Mouse (Mus musculus) erythroblast, embryonic 14.5 days (primary cell): ENCODE measurements around the gene Drd5. TPM values are rescaled to one million over a fixed set of nuclear protein-coding genes. Genes with fewer than 3 reads are reported as not detected.

Source experiments
- H3K27me3 ChIP-seq: 2 replicates; pipeline ENCODE4 v1.6.1; 2012; ENCODE audit warnings: inconsistent platforms; ENCODE audit not compliant: control insufficient read depth
- H3K36me3 ChIP-seq: 2 replicates; pipeline ENCODE4 v1.6.1; 2012; ENCODE audit warnings: mild to moderate bottlenecking, inconsistent platforms; ENCODE audit not compliant: control insufficient read depth
- H3K4me1 ChIP-seq: 2 replicates; pipeline ENCODE4 v1.6.1; 2012; ENCODE audit warnings: inconsistent platforms; ENCODE audit not compliant: control insufficient read depth
- H3K4me3 ChIP-seq: replicated peaks from 2 replicates; pipeline ENCODE3; 2012; ENCODE audit warnings: moderate library complexity, mild to moderate bottlenecking, inconsistent platforms
- H3K9me3 ChIP-seq: 2 replicates; pipeline ENCODE4 v1.6.1; 2012; ENCODE audit warnings: low read length, inconsistent platforms, mixed read lengths; ENCODE audit not compliant: control insufficient read depth
- GATA1 ChIP-seq: IDR thresholded peaks from 2 replicates; pipeline ENCODE4 v1.6.1; 2012; ENCODE audit warnings: low read length, inconsistent platforms, mixed read lengths
- TAL1 ChIP-seq: IDR thresholded peaks from 3 replicates; pipeline ENCODE4 v1.6.1; 2012; ENCODE audit warnings: low read length, inconsistent platforms, mixed read lengths
- polyA plus RNA-seq: library from polyadenylated mRNA; stranded (reverse); fragments of >175 nt; gene quantifications from 2 replicates; pipeline ENCODE4 v1.2.3, GENCODE M21; 2012

Gene Drd5
- polyA plus RNA-seq, 1 experiment, result not detected

DNA sequence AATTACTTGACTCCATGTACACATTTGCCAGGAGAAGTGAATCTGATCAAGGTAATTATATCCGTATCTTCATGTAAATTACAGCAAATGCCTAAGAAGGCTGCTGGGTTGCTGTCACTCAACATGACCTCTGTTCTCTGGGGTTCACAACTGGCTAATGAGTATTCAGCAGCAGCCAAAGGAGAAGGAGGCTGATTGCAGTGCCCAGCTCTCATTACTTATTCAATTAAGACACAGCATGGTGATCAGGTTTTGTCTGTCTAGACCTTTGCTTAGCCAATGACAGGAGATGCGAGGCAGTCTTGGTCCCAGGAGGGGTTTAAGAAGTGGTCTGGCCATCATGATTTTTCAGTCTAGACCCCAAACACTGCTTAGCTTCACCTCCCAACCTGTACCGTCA lies 23.9 kb downstream of the Drd5 start:
- H3K36me3 ChIP-seq, result no peaks in the 10 kb centered on the region
- H3K4me1 ChIP-seq, result no peaks in the 10 kb centered on the region
- H3K9me3 ChIP-seq, result no peaks in the 10 kb centered on the region
- H3K27me3 ChIP-seq, result no peaks in the 10 kb centered on the region
- TF ChIP-seq TAL1, result no peak
- TF ChIP-seq GATA1, result no peak
- no peak overlapping the region for H3K4me3 ChIP-seq

DNA sequence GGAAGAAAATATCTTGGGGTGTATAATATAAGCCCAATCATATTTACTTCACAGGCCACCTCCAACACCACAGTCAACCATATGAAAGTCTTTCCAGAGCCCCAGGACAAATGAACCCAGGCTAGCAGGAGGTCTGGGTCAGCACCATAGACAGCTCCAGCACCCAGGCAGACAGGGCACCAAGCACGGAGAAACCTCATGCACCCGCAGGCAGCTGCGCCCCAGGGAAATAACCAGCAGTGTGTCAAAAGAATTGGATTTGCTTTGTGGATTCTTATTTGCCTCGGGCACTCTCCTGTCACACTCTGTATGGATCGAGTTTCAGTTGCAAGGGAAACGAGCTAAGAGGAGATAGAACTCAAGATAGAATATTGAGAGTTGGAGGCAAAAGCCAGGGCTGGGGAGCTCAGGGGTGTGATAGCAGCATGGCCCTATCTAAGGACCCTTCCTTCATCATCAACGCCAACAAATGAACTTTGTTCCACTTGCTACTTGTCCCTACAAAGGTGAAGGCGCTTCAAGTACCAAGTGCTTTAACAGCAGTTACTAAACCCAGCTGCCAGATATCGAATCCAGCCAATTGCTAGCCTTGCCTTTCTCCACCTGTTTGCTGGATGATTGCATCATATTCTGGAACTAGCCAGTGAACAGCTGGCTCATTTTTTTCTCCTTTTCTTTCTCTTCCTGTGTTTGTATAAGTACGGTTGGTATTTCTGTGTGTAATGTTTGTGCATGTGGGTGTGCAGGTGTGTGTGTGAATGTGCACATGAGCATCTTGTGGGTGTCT lies 27.7 kb downstream of the Drd5 start:
- TF ChIP-seq TAL1, result no peak
- no peak for TF ChIP-seq GATA1
- no peak overlapping the region for H3K4me3 ChIP-seq
- no peaks in the 10 kb centered on the region for H3K27me3 ChIP-seq
- H3K4me1 ChIP-seq, result no peaks in the 10 kb centered on the region
- no peaks in the 10 kb centered on the region for H3K9me3 ChIP-seq
- H3K36me3 ChIP-seq, result no peaks in the 10 kb centered on the region

DNA sequence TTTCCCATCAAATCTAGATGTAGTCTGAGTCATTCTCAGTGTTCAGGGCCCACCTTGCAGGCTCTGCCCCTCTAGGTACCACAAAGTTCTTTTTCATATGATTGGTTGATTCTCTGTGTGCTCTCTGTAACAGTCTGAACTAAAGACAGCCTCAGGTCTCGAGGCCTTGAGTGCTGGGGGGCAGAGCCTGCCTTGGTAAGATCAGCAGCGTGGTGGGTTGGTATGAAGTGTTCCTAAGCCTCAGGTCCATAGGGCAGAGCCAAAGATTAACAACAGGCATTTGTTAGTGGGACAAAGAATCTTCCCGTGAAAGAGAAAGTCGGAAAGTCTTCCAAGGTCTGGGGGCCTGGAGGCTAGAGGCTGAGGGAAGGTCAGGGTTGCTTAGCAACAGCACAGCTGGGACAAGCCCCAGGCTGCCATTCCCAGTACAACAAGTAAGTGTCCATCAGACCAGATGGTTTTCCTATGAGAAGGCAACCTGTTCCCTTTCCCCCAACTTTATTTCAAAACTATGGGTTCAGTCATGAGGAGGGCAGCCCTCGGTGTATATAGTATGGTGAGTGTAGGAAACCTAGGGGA lies 31.3 kb downstream of the Drd5 start:
- Histone ChIP-seq H3K36me3 (no peaks in the 10 kb centered on the region), H3K4me3 (no peak overlapping the region), H3K27me3 (no peaks in the 10 kb centered on the region), H3K4me1 (no peaks in the 10 kb centered on the region), H3K9me3 (no peaks in the 10 kb centered on the region)
- TF ChIP-seq GATA1 (no peak), TAL1 (no peak)

DNA sequence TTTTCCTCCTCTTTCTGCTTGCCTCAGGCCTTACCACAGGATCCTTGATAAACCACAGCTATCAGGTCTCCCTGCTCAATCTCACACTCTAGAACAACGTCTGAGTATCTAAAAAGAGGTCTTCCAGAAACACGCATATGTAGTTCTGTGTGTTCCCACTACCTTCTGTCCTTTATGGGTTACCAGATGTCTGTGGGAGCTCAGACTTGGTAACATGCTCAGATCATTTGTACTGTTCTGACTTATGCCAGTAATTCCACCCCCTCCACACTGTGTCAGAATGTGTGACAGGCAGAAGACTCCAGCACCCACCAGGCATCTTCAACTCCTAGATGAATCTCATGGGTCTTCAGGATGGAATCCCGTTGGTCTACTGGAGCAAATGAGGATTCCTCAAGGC lies 37.8 kb downstream of the Drd5 start:
- no peaks in the 10 kb centered on the region for H3K9me3 ChIP-seq
- TF ChIP-seq TAL1, result no peak
- no peaks in the 10 kb centered on the region for H3K36me3 ChIP-seq
- no peaks in the 10 kb centered on the region for H3K4me1 ChIP-seq
- no peaks in the 10 kb centered on the region for H3K27me3 ChIP-seq
- no peak overlapping the region for H3K4me3 ChIP-seq

DNA sequence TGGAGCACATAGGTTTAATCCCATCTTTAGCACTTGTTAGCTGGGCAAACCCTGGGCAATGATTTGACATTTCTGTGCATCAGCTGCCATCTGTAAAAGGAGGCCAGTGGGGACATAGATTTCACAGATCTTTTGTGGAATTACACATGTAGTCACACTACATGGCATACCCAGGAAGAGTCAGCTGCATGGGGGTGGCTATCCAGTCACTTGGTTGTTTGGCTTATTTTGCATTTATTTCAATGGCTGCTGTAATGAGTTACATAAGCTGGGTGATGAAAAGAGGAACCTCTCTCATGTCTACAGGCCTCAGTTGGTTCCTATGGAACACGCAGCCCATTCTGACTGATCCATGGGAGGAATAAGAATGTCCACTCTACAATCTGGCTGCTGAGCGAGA lies 40.5 kb downstream of the Drd5 start:
- Histone ChIP-seq H3K9me3 (no peaks in the 10 kb centered on the region), H3K27me3 (no peaks in the 10 kb centered on the region), H3K36me3 (no peaks in the 10 kb centered on the region), H3K4me3 (no peak overlapping the region), H3K4me1 (no peaks in the 10 kb centered on the region)
- no peak for TF ChIP-seq TAL1
- TF ChIP-seq GATA1, result no peak

DNA sequence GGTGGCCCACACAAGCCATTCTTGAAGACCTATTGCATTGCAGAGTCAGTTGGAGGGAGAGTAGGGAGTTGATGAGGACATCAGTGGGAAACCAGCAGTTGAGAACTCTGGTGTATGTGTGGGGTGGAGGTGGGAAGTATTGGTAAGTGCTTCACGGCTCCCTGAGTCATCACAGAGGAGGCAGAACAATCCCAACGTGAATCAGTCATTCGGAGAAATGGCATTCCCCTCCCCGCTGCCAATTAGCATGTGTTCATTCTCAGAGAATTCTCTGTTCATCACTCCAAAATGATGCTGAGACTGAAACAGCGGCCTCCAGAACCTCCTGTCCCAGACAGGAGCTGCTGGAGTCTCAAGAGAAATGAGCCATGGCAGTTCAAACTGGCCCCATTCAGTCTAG lies 45.2 kb downstream of the Drd5 start:
- Histone ChIP-seq H3K4me1 (peaks cover 8% of the 10 kb centered on the region), H3K4me3 (no peak overlapping the region), H3K9me3 (no peaks in the 10 kb centered on the region), H3K36me3 (no peaks in the 10 kb centered on the region), H3K27me3 (no peaks in the 10 kb centered on the region)
- TF ChIP-seq GATA1 (no peak), TAL1 (no peak)

DNA sequence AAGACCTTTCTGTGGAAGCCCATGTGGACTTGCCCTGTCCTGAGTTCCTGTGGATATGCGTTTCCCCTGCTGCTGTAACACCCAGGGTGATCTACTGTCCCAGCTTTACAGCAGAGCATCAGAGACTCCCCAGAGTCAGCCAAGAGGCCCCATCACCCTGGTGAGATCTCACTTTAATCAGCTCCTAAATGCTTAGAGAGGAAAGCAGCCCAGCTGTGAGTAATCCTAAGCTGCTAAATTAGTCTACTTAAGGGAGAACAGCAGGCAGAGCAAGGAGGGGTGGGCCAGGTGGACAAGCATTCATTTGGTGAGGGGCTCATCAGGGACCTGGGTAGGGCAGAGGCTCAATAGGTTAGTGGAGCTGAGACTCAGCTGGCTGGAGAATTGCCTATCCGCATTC lies 46.4 kb downstream of the Drd5 start:
- Histone ChIP-seq H3K4me1 (peaks cover 8% of the 10 kb centered on the region), H3K36me3 (no peaks in the 10 kb centered on the region), H3K4me3 (no peak overlapping the region), H3K9me3 (no peaks in the 10 kb centered on the region), H3K27me3 (no peaks in the 10 kb centered on the region)
- no peak for TF ChIP-seq TAL1
- no peak for TF ChIP-seq GATA1

DNA sequence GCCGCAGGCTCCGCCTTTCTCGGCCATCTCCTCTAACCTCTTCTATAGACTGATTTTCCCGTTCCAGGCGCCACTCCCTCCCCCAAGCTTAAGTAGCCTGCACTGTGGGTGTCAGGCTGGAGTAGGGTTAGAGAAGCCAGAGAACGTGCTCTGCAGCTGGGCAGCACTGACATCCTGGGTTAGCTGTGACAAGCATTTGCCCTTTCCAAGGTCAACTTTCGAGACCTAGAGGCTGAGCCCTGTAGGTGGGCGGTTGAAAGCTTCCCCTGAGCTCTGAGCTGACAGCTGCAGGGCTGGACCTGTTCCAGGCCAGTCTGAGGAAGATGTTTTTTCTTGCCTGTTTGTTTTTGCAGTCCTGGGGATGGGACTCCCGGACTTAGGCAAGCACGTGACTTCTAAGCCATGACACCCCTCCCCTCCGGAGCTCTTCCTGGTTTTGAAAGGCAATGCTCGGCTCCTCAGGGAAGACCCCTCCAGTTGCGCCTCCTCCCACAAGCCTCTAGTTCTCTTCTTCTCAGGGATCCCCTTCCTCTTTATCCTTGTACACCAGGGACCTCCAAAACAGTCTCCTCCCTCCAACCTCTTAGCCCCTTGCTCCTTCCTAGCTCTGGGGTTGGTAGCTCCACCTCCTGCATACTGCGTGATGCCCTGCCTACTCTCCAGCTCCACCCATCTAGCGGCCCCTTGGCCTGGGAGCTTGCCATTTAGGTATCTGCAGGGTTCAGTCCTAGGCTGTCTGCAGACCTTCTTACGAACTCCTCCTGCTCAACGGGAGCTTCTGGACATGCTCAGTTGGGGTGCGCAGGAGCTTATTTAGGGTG lies 47.7 kb downstream of the Drd5 start:
- Histone ChIP-seq H3K4me3 (no peak overlapping the region), H3K4me1 (peaks cover 8% of the 10 kb centered on the region), H3K9me3 (no peaks in the 10 kb centered on the region), H3K36me3 (no peaks in the 10 kb centered on the region), H3K27me3 (no peaks in the 10 kb centered on the region)
- no peak for TF ChIP-seq GATA1
- TF ChIP-seq TAL1, result no peak

DNA sequence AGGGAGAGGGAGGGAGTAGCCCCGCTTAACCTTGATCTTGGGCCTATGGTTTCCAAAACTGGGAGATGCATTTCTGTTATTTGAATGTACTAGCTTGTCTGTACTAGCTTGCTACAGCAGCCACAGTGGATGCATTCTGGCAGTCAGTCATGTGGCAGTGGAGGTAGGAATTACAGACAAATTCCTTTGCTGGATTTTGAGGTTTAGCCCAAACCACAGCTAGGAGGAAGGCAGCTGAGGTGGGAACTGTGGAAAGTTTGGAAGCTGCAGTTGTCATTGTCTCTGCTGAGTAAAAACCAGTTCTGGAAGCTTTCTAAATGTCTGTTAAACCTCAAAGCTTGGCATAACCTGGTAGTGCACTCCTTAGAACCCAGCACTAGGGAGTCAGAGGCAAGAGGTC lies 52.1 kb downstream of the Drd5 start:
- Histone ChIP-seq H3K4me1 (peaks cover 8% of the 10 kb centered on the region), H3K36me3 (no peaks in the 10 kb centered on the region), H3K27me3 (no peaks in the 10 kb centered on the region), H3K4me3 (no peak overlapping the region), H3K9me3 (no peaks in the 10 kb centered on the region)
- TF ChIP-seq TAL1, result no peak
- TF ChIP-seq GATA1, result no peak

Other genes with a start within 250 kb of the Drd5 start
- not detected in 2 replicates for gene Nsg1, start 159.5 kb upstream of the Drd5 start, polyA plus RNA-seq
- 0.25 and 0.38 TPM in 2 replicates for gene Zbtb49, start 98.9 kb upstream of the Drd5 start, polyA plus RNA-seq
- 3.8 and 4.8 TPM in 2 replicates for gene Lyar, start 98.9 kb upstream of the Drd5 start, polyA plus RNA-seq
- gene Tmem128, start 59.2 kb upstream of the Drd5 start, polyA plus RNA-seq, result 4.4 and 5.6 TPM in 2 replicates
- gene Otop1, start 43.4 kb upstream of the Drd5 start, polyA plus RNA-seq, result not detected in 2 replicates
- 0.01 TPM in 1 of 2 replicates, not detected in the other for gene Slc2a9, start 183.8 kb downstream of the Drd5 start, polyA plus RNA-seq
- gene Wdr1, start 243.9 kb downstream of the Drd5 start, polyA plus RNA-seq, result 3.2 and 4.1 TPM in 2 replicates